In the genomic region with DNA sequence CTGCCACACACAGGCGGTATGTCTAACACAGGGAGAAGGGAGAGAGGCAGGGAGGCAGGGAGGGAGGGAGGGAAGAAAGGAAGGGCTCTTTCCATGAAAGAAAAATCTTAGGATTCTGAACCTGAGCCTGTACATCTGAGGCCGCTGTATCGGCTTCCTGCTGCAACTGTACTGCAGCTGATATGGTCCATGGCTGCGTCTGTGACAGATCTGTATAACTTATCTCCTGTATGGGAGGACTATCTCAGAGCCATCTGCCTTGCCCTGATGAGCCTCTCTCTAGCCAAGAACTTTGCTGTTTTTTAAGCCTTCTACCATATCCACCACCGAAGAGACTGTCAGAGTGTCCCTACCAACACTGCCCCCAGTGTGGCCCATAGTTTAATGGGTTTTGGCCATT, we compare ENCODE assay signal across 22 mouse cellular contexts. TPM values are rescaled to one million over a fixed set of nuclear protein-coding genes. Genes with fewer than 3 reads are reported as not detected.
A peak's percentile ranks its signal among the peaks of the same experiment; 100 is the strongest.
DNase-seq lines count a peak whose midpoint lies in the region; ATAC-seq and TF ChIP-seq lines count a peak whose summit lies in the region.
"Had no signal": no experiment of that assay in that cellular context is flagged by ENCODE, and none has a peak within 500 bp of the region (broad histone marks: within the 10 kb centered on the region; RNA-seq: fewer than 3 reads in every experiment).

No protein-coding gene starts in this region.

- DNase-seq in MEL (ENCODE audit: low read depth, low spot score), result peak; percentile 34
- DNase-seq in liver, embryonic 13.5 days, result peak; percentile 56
- DNase-seq in liver, postnatal 0 days, result no peak
- no peak for DNase-seq in layer of hippocampus, postnatal 14 days (ENCODE audit: low spot score in 2 of 2)
- no peak for DNase-seq in left cerebral cortex, postnatal 4 days
- DNase-seq in adrenal gland, adult 8-10 months, result no peak
- DNase-seq: adrenal gland, postnatal 25 days; cerebellum, adult 2 months; cerebellum, postnatal 10 days; gastrocnemius, postnatal 14 days; heart, adult 2 months had no signal

- peak; percentile 79 for ATAC-seq in erythroid progenitor cell, adult 5-6 weeks (replicated peaks; ENCODE audit: low FRiP score, poor library complexity, severe bottlenecking)
- ATAC-seq in liver, embryonic 13.5 days (ENCODE audit: low read depth), result peak; percentile 99
- peak; percentile 59 for ATAC-seq in liver, postnatal 0 days
- ATAC-seq in hindbrain, embryonic 12.5 days (ENCODE audit: low FRiP score), result no peak
- ATAC-seq: activated CD4-positive, CD25-positive, alpha-beta regulatory T cell, adult 4 months; forebrain, embryonic 16.5 days; Patski had no signal

- no peak for TF ChIP-seq POLR2A in MEL (IDR thresholded peaks at IDR 0.05; ENCODE audit: control insufficient read depth in 1 of 2, insufficient read depth in 1 of 2, low read depth in 1 of 2, low read length in 2 of 2, poor library complexity in 1 of 2)

- H3K79me2 ChIP-seq in MEL (ENCODE audit: control insufficient read depth, insufficient read depth, low read length, poor library complexity), result no peaks in the 10 kb centered on the region; the same call in 1 of the 2 replicates

- peak; percentile 64 to 82 for TF ChIP-seq EP300 in MEL (IDR thresholded peaks at IDR 0.05; ENCODE audit: low read depth in 1 of 2, low read length in 2 of 2)
- TF ChIP-seq EP300 in liver, postnatal 0 days (IDR thresholded peaks at IDR 0.05; ENCODE audit: low read depth), result peak; percentile 83

- no peak overlapping the region for H3K9ac ChIP-seq in MEL (ENCODE audit: control insufficient read depth, low read depth, low read length, poor library complexity, severe bottlenecking)
- peak overlapping the region; percentile 1 for H3K9ac ChIP-seq in liver, embryonic 13.5 days
- H3K9ac ChIP-seq in liver, postnatal 0 days (replicated peaks), result no peak overlapping the region
- H3K9ac ChIP-seq in hindbrain, embryonic 12.5 days, result no peak overlapping the region
- H3K9ac ChIP-seq: embryonic facial prominence, embryonic 15.5 days; forebrain, embryonic 12.5 days; heart, embryonic 15.5 days; hindbrain, embryonic 15.5 days had no signal

- TF ChIP-seq CTCF in MEL (IDR thresholded peaks at IDR 0.05 in 2 of 3, conservative IDR thresholded peaks at IDR 0.05 in 1 of 3; ENCODE audit: control insufficient read depth in 1 of 3, insufficient read depth in 1 of 3, low read depth in 2 of 3, low read length in 3 of 3, poor library complexity in 1 of 3, severe bottlenecking in 1 of 3), result no peak
- no peak for TF ChIP-seq CTCF in liver, postnatal 0 days (IDR thresholded peaks at IDR 0.05; ENCODE audit: low read depth)

- no peak overlapping the region for H3K4me3 ChIP-seq in MEL (ENCODE audit: control insufficient read depth in 1 of 2, insufficient read depth in 1 of 2, low read depth in 2 of 2, low read length in 2 of 2)
- H3K4me3 ChIP-seq in liver, embryonic 13.5 days (replicated peaks), result no peak overlapping the region
- no peak overlapping the region for H3K4me3 ChIP-seq in liver, postnatal 0 days (ENCODE audit: low read depth, low read length)
- no peak overlapping the region for H3K4me3 ChIP-seq in hindbrain, embryonic 12.5 days
- H3K4me3 ChIP-seq: embryonic facial prominence, embryonic 15.5 days; forebrain, embryonic 12.5 days; heart, adult 2 months; heart, embryonic 15.5 days; hindbrain, embryonic 10.5 days; hindbrain, embryonic 15.5 days had no signal

- intact Hi-C loops in left cerebral cortex, postnatal 4 days (cut with DNase I), result no loop called here

- peaks cover 2 to 7% of the 10 kb centered on the region in 2 experiments; a peak in 3 of 4 replicates for H3K4me1 ChIP-seq in MEL (ENCODE audit: control insufficient read depth in 1 of 2, insufficient read depth in 2 of 2, low read length in 2 of 2)
- H3K4me1 ChIP-seq in liver, embryonic 13.5 days (replicated peaks), result peaks cover 30% of the 10 kb centered on the region
- H3K4me1 ChIP-seq in liver, postnatal 0 days (ENCODE audit: insufficient read depth), result no peaks in the 10 kb centered on the region; the same call in 1 of the 2 replicates
- H3K4me1 ChIP-seq in hindbrain, embryonic 12.5 days, result no peaks in the 10 kb centered on the region
- H3K4me1 ChIP-seq: embryonic facial prominence, embryonic 15.5 days; forebrain, embryonic 12.5 days; heart, embryonic 15.5 days; hindbrain, embryonic 10.5 days; hindbrain, embryonic 15.5 days had no signal

- H3K36me3 ChIP-seq in MEL (ENCODE audit: control insufficient read depth in 1 of 2, insufficient read depth in 2 of 2, low read length in 2 of 2), result peaks cover 6 to 10% of the 10 kb centered on the region in 2 experiments
- H3K36me3 ChIP-seq in liver, embryonic 13.5 days, result peaks cover 47% of the 10 kb centered on the region
- H3K36me3 ChIP-seq in liver, postnatal 0 days (replicated peaks; ENCODE audit: insufficient read depth, low read length), result peaks cover 29% of the 10 kb centered on the region
- H3K36me3 ChIP-seq in hindbrain, embryonic 12.5 days, result peaks cover 67% of the 10 kb centered on the region

- no peak overlapping the region for H3K27ac ChIP-seq in MEL (ENCODE audit: control insufficient read depth, low read depth, low read length)
- H3K27ac ChIP-seq in liver, embryonic 13.5 days, result peak overlapping the region; percentile 61
- no peak overlapping the region for H3K27ac ChIP-seq in liver, postnatal 0 days (ENCODE audit: low read depth)
- no peak overlapping the region for H3K27ac ChIP-seq in hindbrain, embryonic 12.5 days
- H3K27ac ChIP-seq: embryonic facial prominence, embryonic 15.5 days; forebrain, embryonic 12.5 days; heart, adult 2 months; heart, embryonic 15.5 days; hindbrain, embryonic 10.5 days; hindbrain, embryonic 15.5 days had no signal

- peak overlapping the region; percentile 25 for H3K4me2 ChIP-seq in liver, embryonic 13.5 days
- peak overlapping the region; percentile 48; the same call in 1 of the 2 replicates for H3K4me2 ChIP-seq in liver, postnatal 0 days (ENCODE audit: low read depth, low read length)
- no peak overlapping the region for H3K4me2 ChIP-seq in hindbrain, embryonic 12.5 days (replicated peaks)
- H3K4me2 ChIP-seq: embryonic facial prominence, embryonic 15.5 days; forebrain, embryonic 12.5 days; heart, embryonic 11.5 days; heart, embryonic 15.5 days; hindbrain, embryonic 15.5 days had no signal

- no peak for TF ChIP-seq RAD21 in MEL (IDR thresholded peaks at IDR 0.05; ENCODE audit: low read depth, low read length)

- WGBS in liver, embryonic 13.5 days (ENCODE audit: insufficient replicate concordance), result 23% methylated on average over 5 of the region's 5 CpGs
- 60% methylated on average over 5 of the region's 5 CpGs for WGBS in liver, postnatal 0 days (ENCODE audit: insufficient replicate concordance)
- WGBS in hindbrain, embryonic 12.5 days, result 96% methylated on average over 5 of the region's 5 CpGs

- H3K27me3 ChIP-seq in MEL (ENCODE audit: control insufficient read depth in 1 of 2, insufficient read depth in 2 of 2, low read length in 2 of 2), result no peaks in the 10 kb centered on the region
- H3K27me3 ChIP-seq in liver, embryonic 13.5 days, result no peaks in the 10 kb centered on the region
- H3K27me3 ChIP-seq in liver, postnatal 0 days (ENCODE audit: insufficient read depth, low read length), result no peaks in the 10 kb centered on the region
- no peaks in the 10 kb centered on the region for H3K27me3 ChIP-seq in hindbrain, embryonic 12.5 days
- H3K27me3 ChIP-seq: embryonic facial prominence, embryonic 15.5 days; forebrain, embryonic 12.5 days; heart, embryonic 15.5 days; hindbrain, embryonic 15.5 days; Patski had no signal

- H3K9me3 ChIP-seq in MEL (replicated peaks; ENCODE audit: insufficient read depth, low read length), result no peaks in the 10 kb centered on the region
- H3K9me3 ChIP-seq in liver, embryonic 13.5 days (replicated peaks), result no peaks in the 10 kb centered on the region
- no peaks in the 10 kb centered on the region for H3K9me3 ChIP-seq in liver, postnatal 0 days (ENCODE audit: low read length)
- H3K9me3 ChIP-seq in hindbrain, embryonic 12.5 days (replicated peaks), result no peaks in the 10 kb centered on the region
- H3K9me3 ChIP-seq: embryonic facial prominence, embryonic 15.5 days; forebrain, embryonic 12.5 days; heart, embryonic 15.5 days; hindbrain, embryonic 10.5 days; hindbrain, embryonic 15.5 days had no signal

TF ChIP-seq in MEL, 35 proteins besides CTCF, POLR2A, EP300 and RAD21:
- TF ChIP-seq BHLHE40 (IDR thresholded peaks at IDR 0.05; ENCODE audit: borderline replicate concordance, low read depth, low read length) (no peak), TCF12 (IDR thresholded peaks at IDR 0.05; ENCODE audit: low read depth, low read length) (peak; percentile 88), KAT2A (conservative IDR thresholded peaks at IDR 0.05; ENCODE audit: low read depth, low read length) (no peak), GATA1 (IDR thresholded peaks at IDR 0.05; ENCODE audit: low read depth, low read length) (peak; percentile 79), TAL1 (IDR thresholded peaks at IDR 0.05; ENCODE audit: low read length) (0 out of 2 replicates have a peak, but pooled peaks have one; percentile 3), MAZ (IDR thresholded peaks at IDR 0.05; ENCODE audit: low read depth, low read length) (no peak), RCOR1 (IDR thresholded peaks at IDR 0.05; ENCODE audit: low read depth, low read length) (peak; percentile 55; the same call in 1 of the 2 replicates), ETS1 (IDR thresholded peaks at IDR 0.05; ENCODE audit: low read depth, low read length) (peak; percentile 60)

RNA-seq across cellular contexts. Expression of a gene that starts 14.9 kb away (rescaled TPM):
- 45.5 and 46.4 TPM in 2 replicates for total RNA-seq in MEL (2012; rRNA removed)
- polyA plus RNA-seq in MEL (2012; ENCODE audit: insufficient read depth in 1 of 2, insufficient read length in 2 of 2, low read depth in 1 of 2, low replicate concordance in 2 of 2, missing spikeins in 1 of 2), result 10 to 100 TPM; 60.8 to 95.5 TPM
- total RNA-seq in erythroid progenitor cell, adult 5-6 weeks (2015; ENCODE audit: low replicate concordance), result 277 and 313 TPM in 2 replicates
- total RNA-seq in erythroid progenitor cell, adult 5-6 weeks (2017; ENCODE audit: low replicate concordance), result 260 and 268 TPM in 2 replicates
- polyA plus RNA-seq in liver, embryonic 13.5 days (2015; fragmentation: Nextera tagmentation; extraction: Ambion mirVana), result 48.4 and 52.8 TPM in 2 replicates
- 22.6 and 22.8 TPM in 2 replicates for polyA plus RNA-seq in liver, postnatal 0 days (2015; fragmentation: Nextera tagmentation; extraction: Ambion mirVana)
- 10 to 100 TPM; 62.2 to 68.7 TPM for total RNA-seq in layer of hippocampus, postnatal 14 days (2021)
- 10 to 100 TPM; 81.9 to 88.8 TPM for total RNA-seq in left cerebral cortex, postnatal 4 days (2021)
- 47.9 and 53.4 TPM in 2 replicates for polyA plus RNA-seq in hindbrain, embryonic 12.5 days (2016; fragmentation: Nextera tagmentation; extraction: Ambion mirVana)
- total RNA-seq in adrenal gland, adult 8-10 months (2022), result 10 to 100 TPM; 47.4 to 79.2 (median 66.6) TPM

Comparison
In these comparisons a context has a peak if more than half of its experiments do, and no peak if none do; other contexts are left out.
1. DNase-seq: peak in MEL (single experiment) and liver, embryonic 13.5 days (single experiment); none in liver, postnatal 0 days (single experiment), layer of hippocampus, postnatal 14 days (0 of 2), left cerebral cortex, postnatal 4 days (single experiment) and adrenal gland, adult 8-10 months (single experiment).